Comparison of ENCODE assay signal across 20 mouse cellular contexts in the genomic region with DNA sequence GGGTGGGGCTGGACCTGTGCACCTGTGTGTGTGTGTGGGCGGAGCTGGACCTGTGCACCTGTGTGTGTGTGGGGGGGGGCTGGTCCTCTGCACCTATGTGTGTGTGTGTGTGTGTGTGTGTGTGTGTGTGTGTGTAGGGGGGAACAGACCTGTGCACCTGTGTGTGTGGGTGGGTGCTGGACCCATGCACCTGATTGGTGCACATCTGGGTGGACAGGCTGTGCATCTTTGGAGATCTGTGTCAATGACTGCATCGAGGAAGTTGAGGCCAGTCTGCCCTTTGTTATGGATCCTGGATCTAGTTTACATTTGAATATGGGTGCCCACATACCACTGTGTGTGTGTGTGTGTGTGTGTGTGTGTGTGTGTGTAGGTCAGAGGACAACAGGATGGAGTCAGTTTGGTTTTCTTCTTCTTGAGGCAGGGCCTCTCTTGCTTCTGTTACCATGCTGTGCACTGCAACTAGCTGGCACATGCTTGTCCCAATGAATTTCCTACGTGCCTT. TPM values are rescaled to one million over a fixed set of nuclear protein-coding genes. Genes with fewer than 3 reads are reported as not detected.
A peak's percentile ranks its signal among the peaks of the same experiment; 100 is the strongest.
DNase-seq lines count a peak whose midpoint lies in the region; ATAC-seq lines count a peak whose summit lies in the region.
"Had no signal": no experiment of that assay in that cellular context is flagged by ENCODE, and none has a peak within 500 bp of the region (broad histone marks: within the 10 kb centered on the region; RNA-seq: fewer than 3 reads in every experiment).

No protein-coding gene starts in this region.

- no peaks in the 10 kb centered on the region; the same call in 1 of the 2 replicates for H3K4me1 ChIP-seq in embryonic facial prominence, embryonic 11.5 days (ENCODE audit: control insufficient read depth, insufficient read depth, low read length)
- 0 out of 2 replicates have a peak, but pooled peaks cover 2% of the 10 kb centered on the region for H3K4me1 ChIP-seq in embryonic facial prominence, embryonic 10.5 days
- no peaks in the 10 kb centered on the region for H3K4me1 ChIP-seq in midbrain, embryonic 11.5 days (ENCODE audit: control insufficient read depth, insufficient read depth, low read length)
- H3K4me1 ChIP-seq in midbrain, embryonic 16.5 days (ENCODE audit: control insufficient read depth, insufficient read depth, low read length) = no peaks in the 10 kb centered on the region
- H3K4me1 ChIP-seq in ES-E14 (ENCODE audit: control insufficient read depth in 2 of 2, insufficient read depth in 2 of 2, low read length in 2 of 2, poor library complexity in 1 of 2) = peaks cover 0 to 21% of the 10 kb centered on the region in 2 experiments; a peak in 2 of 4 replicates
- H3K4me1 ChIP-seq in stomach, embryonic 16.5 days (ENCODE audit: control insufficient read depth, insufficient read depth, low read length) = 0 out of 2 replicates have a peak, but pooled peaks cover under 1% of the 10 kb centered on the region
- H3K4me1 ChIP-seq in kidney, embryonic 14.5 days (ENCODE audit: control insufficient read depth, insufficient read depth, low read length) = no peaks in the 10 kb centered on the region
- H3K4me1 ChIP-seq: forebrain, embryonic 13.5 days; hindbrain, embryonic 15.5 days had no signal

- DNase-seq in embryonic facial prominence, embryonic 11.5 days (ENCODE audit: low spot score) = no peak
- no peak for DNase-seq in embryonic facial prominence, embryonic 10.5 days (ENCODE audit: low spot score)
- no peak for DNase-seq in midbrain, embryonic 11.5 days (ENCODE audit: low spot score, missing footprints)
- no peak for DNase-seq in ES-E14 (ENCODE audit: low read depth, low spot score)
- no peak for DNase-seq in right cerebral cortex, postnatal 14 days
- DNase-seq: adrenal gland, postnatal 14 days; B cell, adult 2 months; cerebellum, adult 11-12 months; cerebellum, adult 9-10 months; cerebellum, postnatal 25 days; forebrain, postnatal 0 days; gastrocnemius, postnatal 14 days; heart, postnatal 36 days had no signal

- H3K9me3 ChIP-seq in embryonic facial prominence, embryonic 11.5 days (replicated peaks; ENCODE audit: control insufficient read depth, low read length) = no peaks in the 10 kb centered on the region
- H3K9me3 ChIP-seq in embryonic facial prominence, embryonic 10.5 days = no peaks in the 10 kb centered on the region
- H3K9me3 ChIP-seq in midbrain, embryonic 11.5 days (ENCODE audit: control insufficient read depth, low read length) = no peaks in the 10 kb centered on the region
- H3K9me3 ChIP-seq in midbrain, embryonic 16.5 days (replicated peaks; ENCODE audit: control insufficient read depth, low read length, poor library complexity, severe bottlenecking) = no peaks in the 10 kb centered on the region
- no peaks in the 10 kb centered on the region for H3K9me3 ChIP-seq in ES-E14 (ENCODE audit: control insufficient read depth, insufficient read depth, low read depth, low read length)
- no peaks in the 10 kb centered on the region for H3K9me3 ChIP-seq in stomach, embryonic 16.5 days (replicated peaks; ENCODE audit: control insufficient read depth, low read length)
- H3K9me3 ChIP-seq in kidney, embryonic 14.5 days (ENCODE audit: control insufficient read depth, low read length) = no peaks in the 10 kb centered on the region
- H3K9me3 ChIP-seq: forebrain, embryonic 13.5 days; heart, embryonic 13.5 days; hindbrain, embryonic 15.5 days had no signal

- in situ Hi-C loops in ES-E14 (cut with MboI; ENCODE audit: low sequenced_read_pairs in 2 of 2, unreplicated experiment in 2 of 2) = no loop called here

- H3K9ac ChIP-seq in embryonic facial prominence, embryonic 11.5 days (replicated peaks; ENCODE audit: low read length) = no peak overlapping the region
- no peak overlapping the region for H3K9ac ChIP-seq in midbrain, embryonic 11.5 days (ENCODE audit: low read length)
- H3K9ac ChIP-seq in midbrain, embryonic 16.5 days (ENCODE audit: low read depth, low read length) = no peak overlapping the region
- no peak overlapping the region for H3K9ac ChIP-seq in ES-E14 (ENCODE audit: insufficient read depth, low read depth, low read length, poor library complexity, severe bottlenecking)
- no peak overlapping the region for H3K9ac ChIP-seq in stomach, embryonic 16.5 days (ENCODE audit: low read length)
- H3K9ac ChIP-seq in kidney, embryonic 14.5 days (ENCODE audit: low read depth, low read length) = no peak overlapping the region
- H3K9ac ChIP-seq: forebrain, embryonic 13.5 days; forebrain, postnatal 0 days; heart, embryonic 13.5 days; hindbrain, embryonic 15.5 days had no signal

- H3K27ac ChIP-seq in embryonic facial prominence, embryonic 11.5 days (replicated peaks; ENCODE audit: low read depth, low read length) = no peak overlapping the region
- H3K27ac ChIP-seq in embryonic facial prominence, embryonic 10.5 days (replicated peaks) = no peak overlapping the region
- H3K27ac ChIP-seq in midbrain, embryonic 11.5 days (ENCODE audit: low read depth, low read length) = no peak overlapping the region
- no peak overlapping the region for H3K27ac ChIP-seq in midbrain, embryonic 16.5 days (ENCODE audit: low read length)
- peak overlapping the region; percentile 26; the same call in 1 of the 2 replicates for H3K27ac ChIP-seq in ES-E14 (ENCODE audit: insufficient read depth, low read depth, low read length, poor library complexity, severe bottlenecking)
- H3K27ac ChIP-seq in stomach, embryonic 16.5 days (ENCODE audit: low read length) = no peak overlapping the region
- H3K27ac ChIP-seq in kidney, embryonic 14.5 days (ENCODE audit: low read depth, low read length) = no peak overlapping the region
- H3K27ac ChIP-seq: forebrain, embryonic 13.5 days; heart, embryonic 13.5 days; hindbrain, embryonic 15.5 days had no signal

- H3K4me3 ChIP-seq in embryonic facial prominence, embryonic 11.5 days (ENCODE audit: low read depth, low read length) = no peak overlapping the region
- H3K4me3 ChIP-seq in embryonic facial prominence, embryonic 10.5 days = no peak overlapping the region
- no peak overlapping the region for H3K4me3 ChIP-seq in midbrain, embryonic 11.5 days (ENCODE audit: low read depth, low read length)
- H3K4me3 ChIP-seq in midbrain, embryonic 16.5 days (ENCODE audit: low read depth, low read length) = no peak overlapping the region
- H3K4me3 ChIP-seq in ES-E14 (ENCODE audit: insufficient read depth in 1 of 2, low read depth in 1 of 2, low read length in 2 of 2, poor library complexity in 1 of 2, severe bottlenecking in 1 of 2) = no peak overlapping the region
- H3K4me3 ChIP-seq in stomach, embryonic 16.5 days (replicated peaks; ENCODE audit: low read length) = no peak overlapping the region
- no peak overlapping the region for H3K4me3 ChIP-seq in kidney, embryonic 14.5 days (ENCODE audit: low read length)
- H3K4me3 ChIP-seq: forebrain, embryonic 13.5 days; heart, embryonic 13.5 days; hindbrain, embryonic 15.5 days had no signal

- H3K36me3 ChIP-seq in embryonic facial prominence, embryonic 11.5 days (replicated peaks; ENCODE audit: control insufficient read depth, insufficient read depth, low read depth, low read length) = no peaks in the 10 kb centered on the region
- H3K36me3 ChIP-seq in embryonic facial prominence, embryonic 10.5 days (replicated peaks) = no peaks in the 10 kb centered on the region
- H3K36me3 ChIP-seq in midbrain, embryonic 11.5 days (ENCODE audit: control insufficient read depth, insufficient read depth, low read length) = no peaks in the 10 kb centered on the region
- no peaks in the 10 kb centered on the region for H3K36me3 ChIP-seq in midbrain, embryonic 16.5 days (ENCODE audit: control insufficient read depth, insufficient read depth, low read length)
- no peaks in the 10 kb centered on the region for H3K36me3 ChIP-seq in ES-E14 (ENCODE audit: control insufficient read depth, insufficient read depth, low read length, poor library complexity, severe bottlenecking)
- H3K36me3 ChIP-seq in stomach, embryonic 16.5 days (ENCODE audit: control insufficient read depth, insufficient read depth, low read length) = no peaks in the 10 kb centered on the region
- no peaks in the 10 kb centered on the region for H3K36me3 ChIP-seq in kidney, embryonic 14.5 days (ENCODE audit: control insufficient read depth, insufficient read depth, low read length)
- H3K36me3 ChIP-seq: heart, embryonic 13.5 days; hindbrain, embryonic 15.5 days had no signal

- ATAC-seq in embryonic facial prominence, embryonic 11.5 days (replicated peaks; ENCODE audit: insufficient number of reproducible peaks, low FRiP score, low TSS enrichment, low read depth) = 0 out of 2 replicates have a peak, but pooled peaks have one; percentile 20
- ATAC-seq in midbrain, embryonic 11.5 days (ENCODE audit: low FRiP score) = 0 out of 2 replicates have a peak, but pooled peaks have one; percentile 19
- no peak for ATAC-seq in midbrain, embryonic 16.5 days
- peak; percentile 21; the same call in 1 of the 2 replicates for ATAC-seq in stomach, embryonic 16.5 days (ENCODE audit: insufficient read depth, low FRiP score)
- no peak for ATAC-seq in kidney, embryonic 14.5 days (ENCODE audit: low FRiP score, low TSS enrichment)
- ATAC-seq: CD4-positive, CD25-positive, alpha-beta regulatory T cell, adult 4 months; forebrain, embryonic 13.5 days; forebrain, postnatal 0 days had no signal

- H3K4me2 ChIP-seq in embryonic facial prominence, embryonic 11.5 days (ENCODE audit: low read depth, low read length) = no peak overlapping the region
- H3K4me2 ChIP-seq in midbrain, embryonic 11.5 days = no peak overlapping the region
- H3K4me2 ChIP-seq in midbrain, embryonic 16.5 days (ENCODE audit: low read length) = no peak overlapping the region
- no peak overlapping the region for H3K4me2 ChIP-seq in stomach, embryonic 16.5 days (ENCODE audit: low read depth, low read length)
- H3K4me2 ChIP-seq in kidney, embryonic 14.5 days (replicated peaks; ENCODE audit: low read depth, low read length) = no peak overlapping the region
- H3K4me2 ChIP-seq: forebrain, embryonic 13.5 days; heart, embryonic 13.5 days; hindbrain, embryonic 15.5 days had no signal

- WGBS in embryonic facial prominence, embryonic 11.5 days = 99% methylated on average over 3 of the region's 3 CpGs
- 87% methylated on average over 3 of the region's 3 CpGs for WGBS in embryonic facial prominence, embryonic 10.5 days
- 78% methylated on average over 3 of the region's 3 CpGs for WGBS in midbrain, embryonic 11.5 days
- 84% methylated on average over 3 of the region's 3 CpGs for WGBS in midbrain, embryonic 16.5 days
- WGBS in stomach, embryonic 16.5 days = 89% methylated on average over 3 of the region's 3 CpGs
- 90% methylated on average over 3 of the region's 3 CpGs for WGBS in kidney, embryonic 14.5 days

- no peaks in the 10 kb centered on the region for H3K27me3 ChIP-seq in embryonic facial prominence, embryonic 11.5 days (ENCODE audit: control insufficient read depth, insufficient read depth, low read length)
- H3K27me3 ChIP-seq in embryonic facial prominence, embryonic 10.5 days (replicated peaks; ENCODE audit: low read depth, poor library complexity, severe bottlenecking) = no peaks in the 10 kb centered on the region
- no peaks in the 10 kb centered on the region for H3K27me3 ChIP-seq in midbrain, embryonic 11.5 days (ENCODE audit: control insufficient read depth, insufficient read depth, low read length)
- no peaks in the 10 kb centered on the region for H3K27me3 ChIP-seq in midbrain, embryonic 16.5 days (ENCODE audit: control insufficient read depth, insufficient read depth, low read depth, low read length)
- no peaks in the 10 kb centered on the region for H3K27me3 ChIP-seq in stomach, embryonic 16.5 days (ENCODE audit: control insufficient read depth, insufficient read depth, low read length)
- H3K27me3 ChIP-seq in kidney, embryonic 14.5 days (ENCODE audit: control insufficient read depth, insufficient read depth, low read length) = no peaks in the 10 kb centered on the region
- H3K27me3 ChIP-seq: forebrain, embryonic 13.5 days; hindbrain, embryonic 15.5 days had no signal

RNA-seq across cellular contexts. Expression of gene Spock2, which starts 35.7 kb away (rescaled TPM):
- polyA plus RNA-seq in embryonic facial prominence, embryonic 11.5 days (2014; fragmentation: Nextera tagmentation; extraction: Ambion mirVana) = 4.8 and 7.4 TPM in 2 replicates
- 8.6 and 8.9 TPM in 2 replicates for polyA plus RNA-seq in embryonic facial prominence, embryonic 10.5 days (2016; fragmentation: Nextera tagmentation; extraction: Ambion mirVana)
- 11.2 and 12.2 TPM in 2 replicates for polyA plus RNA-seq in midbrain, embryonic 11.5 days (2014; fragmentation: Nextera tagmentation; extraction: Ambion mirVana)
- polyA plus RNA-seq in midbrain, embryonic 16.5 days (2015; fragmentation: Nextera tagmentation; extraction: Ambion mirVana) = 115 and 129 TPM in 2 replicates
- total RNA-seq in ES-E14 (2012; rRNA removed) = 4.1 and 6.7 TPM in 2 replicates
- 6.3 and 6.6 TPM in 2 replicates for polyA plus RNA-seq in stomach, embryonic 16.5 days (2015; fragmentation: Nextera tagmentation; extraction: Ambion mirVana)
- 35.7 and 51.3 TPM in 2 replicates for polyA plus RNA-seq in kidney, embryonic 14.5 days (2014; fragmentation: Nextera tagmentation; extraction: Ambion mirVana)

Comparison
In these comparisons a context has a peak if more than half of its experiments do, and no peak if none do; other contexts are left out.
1. ATAC-seq: peak in embryonic facial prominence, embryonic 11.5 days (single experiment), midbrain, embryonic 11.5 days (single experiment) and stomach, embryonic 16.5 days (single experiment); none in midbrain, embryonic 16.5 days (single experiment) and kidney, embryonic 14.5 days (single experiment).